Mouse (Mus musculus) kidney, postnatal 0 days (tissue): ENCODE data around the gene Fam178b. TPM values are rescaled to one million over a fixed set of nuclear protein-coding genes. Genes with fewer than 3 reads are reported as not detected.

Experiments
- ATAC-seq: fragments of 200-750 bp; cut with Nextera tagmentation; replicated peaks from 2 replicates; pipeline ENCODE4 v1.8.0; 2017; ENCODE audit warnings: low read depth, moderate number of reproducible peaks, moderate TSS enrichment, moderate library complexity; ENCODE audit not compliant: low FRiP score
- DNase-seq: peaks from one replicate; pipeline ENCODE4 v3.0.0-alpha.2; 2016; ENCODE audit warnings: low spot score
- H3K27ac ChIP-seq: fragments of 300-500 bp; sonication (generic); 2 replicates; pipeline ENCODE4 v1.5.1; 2014; ENCODE audit warnings: mild to moderate bottlenecking
- H3K27me3 ChIP-seq: fragments of 300-500 bp; sonication (generic); 2 replicates; pipeline ENCODE4 v1.6.1; 2014; ENCODE audit warnings: low read length, mixed read lengths; ENCODE audit not compliant: insufficient read depth
- H3K36me3 ChIP-seq: fragments of 300-500 bp; sonication (generic); 2 replicates; pipeline ENCODE4 v1.6.1; 2014; ENCODE audit warnings: low read length, mixed read lengths; ENCODE audit not compliant: insufficient read depth
- H3K4me1 ChIP-seq: fragments of 300-500 bp; sonication (generic); replicated peaks from 2 replicates; pipeline ENCODE4 v1.6.1; 2014; ENCODE audit warnings: antibody characterized with exemption, low read length, mixed read lengths; ENCODE audit not compliant: insufficient read depth
- H3K4me2 ChIP-seq: fragments of 300-500 bp; sonication (generic); 2 replicates; pipeline ENCODE4 v1.6.1; 2014; ENCODE audit warnings: mild to moderate bottlenecking, low read length, moderate library complexity, mixed read lengths
- H3K4me3 ChIP-seq: fragments of 300-500 bp; sonication (generic); replicated peaks from 2 replicates; pipeline ENCODE4 v1.5.1; 2014; ENCODE audit warnings: low read depth, low read length
- H3K9ac ChIP-seq: fragments of 300-500 bp; sonication (generic); 2 replicates; pipeline ENCODE4 v1.6.1; 2014; ENCODE audit warnings: low read depth, low read length
- H3K9me3 ChIP-seq: fragments of 300-500 bp; sonication (generic); replicated peaks from 2 replicates; pipeline ENCODE4 v1.6.1; 2016; ENCODE audit warnings: low read length, inconsistent platforms, mixed read lengths
- CTCF ChIP-seq: IDR thresholded peaks from 2 replicates; pipeline ENCODE4 v1.5.1; 2016; ENCODE audit warnings: antibody characterized with exemption, low read depth, mild to moderate bottlenecking, moderate library complexity
- WGBS: fragments of 180-500 bp; shearing (Covaris S2); extraction: QIAGEN DNeasy Blood & Tissue Kit; methylation state at CpG from one replicate; pipeline ENCODE4 v1.1.7; 2014; 5-methylcytosine and 5-hydroxymethylcytosine counted together
- polyA plus RNA-seq: library from polyadenylated mRNA; unstranded; fragments of >200 nt; fragmentation: Nextera tagmentation; extraction: Ambion mirVana; gene quantifications from 2 replicates; pipeline ENCODE4 v1.2.1, GENCODE M21; 2015

The Fam178b gene
- polyA plus RNA-seq, 1 experiment from 2014 or later: 1.6 TPM

DNA sequence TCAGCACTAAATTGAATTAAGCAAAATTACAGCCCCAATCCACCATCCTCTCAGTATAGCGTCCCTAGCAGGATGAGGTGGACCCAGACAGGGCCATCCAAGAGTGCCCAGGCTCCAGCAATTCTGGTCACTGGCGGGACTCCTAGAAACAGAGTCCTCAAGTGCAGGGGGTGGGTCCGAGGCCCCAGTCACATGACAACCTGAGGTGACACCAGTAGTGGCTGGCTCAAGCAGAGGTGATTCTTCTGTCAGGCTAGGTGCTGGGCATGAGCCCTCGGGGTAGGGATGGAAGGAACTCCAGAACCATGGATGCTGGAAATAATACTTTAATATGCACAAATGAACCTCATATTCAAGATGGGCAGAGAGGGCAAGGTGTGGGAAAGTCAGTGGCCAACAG is 120.6 kb downstream of the Fam178b start:
- Histone ChIP-seq H3K4me3 (no peak overlapping the region), H3K4me2 (no peak overlapping the region), H3K27ac (no peak overlapping the region), H3K4me1 (peaks cover 29% of the 10 kb centered on the region), H3K27me3 (no peaks in the 10 kb centered on the region), H3K36me3 (no peaks in the 10 kb centered on the region), H3K9me3 (no peaks in the 10 kb centered on the region), H3K9ac (no peak overlapping the region)
- 64% methylated on average over 4 of the region's 4 CpGs for WGBS
- DNase-seq (no peak), ATAC-seq (no peak)
- no peak for TF ChIP-seq CTCF

DNA sequence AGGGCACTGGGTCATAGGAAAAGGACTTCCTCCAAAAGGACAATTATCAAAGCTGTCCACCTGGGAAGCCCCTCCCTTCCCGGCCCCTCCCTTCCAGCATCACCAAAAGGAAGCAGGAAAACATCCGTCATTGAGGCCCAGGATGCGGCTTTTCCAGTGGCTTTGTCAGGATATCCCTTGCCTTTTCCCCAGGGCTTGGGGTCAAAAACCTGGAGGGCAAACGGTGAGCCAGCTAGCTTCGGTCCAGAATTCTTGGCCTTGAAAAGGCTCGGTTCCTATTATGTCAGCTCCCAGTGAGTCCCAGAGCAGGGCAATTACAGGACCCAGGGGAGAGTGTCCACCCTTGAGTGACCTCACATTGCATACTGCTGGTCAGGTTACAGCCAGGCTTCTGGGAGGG is 122.1 kb downstream of the Fam178b start:
- peaks cover 27% of the 10 kb centered on the region for H3K4me1 ChIP-seq
- H3K4me2 ChIP-seq: no peak overlapping the region

DNA sequence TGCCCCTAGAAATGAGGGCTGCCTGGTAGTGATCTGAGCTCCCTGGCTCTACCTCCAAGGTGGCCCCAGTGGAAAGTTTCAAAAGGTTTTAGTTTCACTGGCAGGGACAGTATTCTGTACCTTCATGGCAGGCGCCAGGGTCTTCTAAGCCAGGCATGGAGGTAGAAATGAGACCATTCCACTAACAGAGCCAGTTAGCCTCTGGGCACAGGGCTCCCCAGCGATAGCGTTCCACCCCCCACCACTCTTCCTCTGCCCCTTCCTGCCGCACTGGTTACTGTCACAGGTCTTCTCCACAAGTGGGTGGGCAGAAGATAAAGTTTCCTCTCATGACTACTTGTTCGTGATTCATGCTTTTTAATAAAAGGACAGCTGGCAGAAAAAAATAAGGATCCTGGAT is 123.1 kb downstream of the Fam178b start:
- H3K4me2 ChIP-seq: no peak overlapping the region
- 43% methylated on average over 5 of the region's 5 CpGs for WGBS
- DNase-seq (no peak), ATAC-seq (no peak)
- H3K9ac ChIP-seq: no peak overlapping the region
- H3K4me3 ChIP-seq: no peak overlapping the region
- peaks cover 37% of the 10 kb centered on the region for H3K4me1 ChIP-seq
- no peaks in the 10 kb centered on the region for H3K9me3 ChIP-seq
- TF ChIP-seq CTCF: no peak
- no peaks in the 10 kb centered on the region for H3K27me3 ChIP-seq
- H3K27ac ChIP-seq: no peak overlapping the region
- no peaks in the 10 kb centered on the region for H3K36me3 ChIP-seq

More for the DNA sequence above, 122.1 kb downstream of the Fam178b start:
- Histone ChIP-seq H3K27ac (peak overlapping the region; percentile 63), H3K36me3 (no peaks in the 10 kb centered on the region), H3K4me3 (no peak overlapping the region), H3K27me3 (no peaks in the 10 kb centered on the region), H3K9ac (no peak overlapping the region), H3K9me3 (no peaks in the 10 kb centered on the region)
- WGBS: 20% methylated on average over 6 of the region's 6 CpGs
- no peak for ATAC-seq
- DNase-seq: peak; percentile 76
- no peak for TF ChIP-seq CTCF

DNA sequence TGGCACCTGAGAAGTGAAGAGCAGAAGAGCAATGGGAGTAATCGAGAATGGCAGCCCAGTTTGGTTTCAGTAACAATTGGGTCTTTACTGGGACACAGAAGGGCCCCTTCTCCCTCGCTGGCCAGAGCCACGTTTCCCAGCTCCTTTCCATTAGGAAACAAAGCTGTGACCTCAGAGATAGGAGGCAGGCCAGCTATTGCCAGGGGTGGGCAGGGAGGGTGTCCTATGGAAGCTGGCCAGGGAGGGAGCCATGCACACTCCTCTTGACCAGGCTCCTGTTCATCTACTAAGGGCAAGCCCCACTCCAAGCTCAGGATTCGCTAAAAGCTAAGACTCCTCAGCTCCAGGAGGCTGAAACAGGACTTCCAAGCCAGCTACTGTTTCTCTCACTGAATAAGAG is 123.7 kb downstream of the Fam178b start:
- H3K4me1 ChIP-seq: peaks cover 43% of the 10 kb centered on the region
- TF ChIP-seq CTCF: no peak
- no peaks in the 10 kb centered on the region for H3K9me3 ChIP-seq
- no peaks in the 10 kb centered on the region for H3K36me3 ChIP-seq
- 22% methylated on average over 4 of the region's 4 CpGs for WGBS
- peak overlapping the region; percentile 67 for H3K4me2 ChIP-seq
- peak overlapping the region; percentile 96 for H3K9ac ChIP-seq
- peak overlapping the region; percentile 99 for H3K27ac ChIP-seq
- ATAC-seq (no peak), DNase-seq (no peak)
- H3K27me3 ChIP-seq: no peaks in the 10 kb centered on the region
- peak overlapping the region; percentile 82 for H3K4me3 ChIP-seq

DNA sequence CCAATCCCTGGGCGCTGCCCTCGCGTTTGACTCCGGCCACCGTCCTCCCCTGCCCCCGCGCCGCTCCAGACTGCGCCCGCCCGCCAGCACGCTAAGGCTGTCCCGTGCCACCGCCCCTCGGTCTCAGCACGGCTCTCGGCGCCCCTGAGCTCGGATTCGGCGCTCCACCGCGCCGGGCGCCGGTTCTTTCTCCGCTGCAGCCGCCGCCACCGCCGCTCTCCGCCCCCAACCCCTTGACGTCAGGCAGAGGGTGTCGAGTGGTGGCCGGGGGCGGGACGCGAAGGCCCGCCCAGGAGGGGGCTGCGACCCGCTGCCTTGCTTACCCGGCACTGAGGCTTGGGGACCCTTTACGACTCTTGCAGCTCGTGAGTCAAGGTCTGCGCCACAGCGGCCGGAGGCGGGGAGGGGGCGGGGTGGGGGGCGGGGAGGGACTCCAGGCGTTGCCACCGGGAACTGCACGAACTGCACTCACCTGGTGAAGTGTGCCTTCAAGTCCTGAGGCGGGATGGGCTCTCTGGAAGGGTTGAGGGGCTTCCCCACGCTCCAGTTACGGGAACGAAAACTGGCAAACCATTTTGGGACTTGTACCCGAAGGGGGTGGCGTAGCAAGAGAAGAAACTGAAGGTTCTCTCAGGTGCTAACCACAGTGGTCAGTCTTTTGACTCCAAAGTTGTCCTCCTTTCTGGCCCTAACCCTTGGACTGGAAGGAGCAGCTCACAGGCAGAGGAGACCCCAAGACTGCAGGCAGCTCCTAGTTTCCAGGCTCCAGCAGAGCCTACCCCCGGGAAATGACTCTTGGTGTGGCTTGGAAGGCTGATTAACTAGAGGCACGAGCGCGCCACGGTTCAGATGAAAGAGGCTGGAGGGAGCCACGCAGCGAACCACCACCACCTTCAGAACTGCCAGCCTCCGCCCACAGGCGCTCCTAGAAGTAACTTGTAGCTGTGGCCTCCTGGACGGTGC is 124.7 kb downstream of the Fam178b start, which contains the start of gene Sema4c:
Gene Sema4c (minus strand): TSS at position 319 of the 963 bp plus-strand sequence.
- Histone ChIP-seq H3K27ac (peak within 1 kb of the TSS; percentile 99), H3K4me2 (peak within 1 kb of the TSS; percentile 67), H3K9me3 (no peaks in the 10 kb centered on the region), H3K9ac (peak within 1 kb of the TSS; percentile 96), H3K36me3 (peaks cover 7% of the 10 kb centered on the region), H3K27me3 (no peaks in the 10 kb centered on the region), H3K4me1 (peaks cover 42% of the 10 kb centered on the region), H3K4me3 (peak within 1 kb of the TSS; percentile 82)
- ATAC-seq (peak; percentile 47), DNase-seq (peak; percentile 94)
- under 1% methylated on average over 69 of the region's 69 CpGs for WGBS
- no peak for TF ChIP-seq CTCF

DNA sequence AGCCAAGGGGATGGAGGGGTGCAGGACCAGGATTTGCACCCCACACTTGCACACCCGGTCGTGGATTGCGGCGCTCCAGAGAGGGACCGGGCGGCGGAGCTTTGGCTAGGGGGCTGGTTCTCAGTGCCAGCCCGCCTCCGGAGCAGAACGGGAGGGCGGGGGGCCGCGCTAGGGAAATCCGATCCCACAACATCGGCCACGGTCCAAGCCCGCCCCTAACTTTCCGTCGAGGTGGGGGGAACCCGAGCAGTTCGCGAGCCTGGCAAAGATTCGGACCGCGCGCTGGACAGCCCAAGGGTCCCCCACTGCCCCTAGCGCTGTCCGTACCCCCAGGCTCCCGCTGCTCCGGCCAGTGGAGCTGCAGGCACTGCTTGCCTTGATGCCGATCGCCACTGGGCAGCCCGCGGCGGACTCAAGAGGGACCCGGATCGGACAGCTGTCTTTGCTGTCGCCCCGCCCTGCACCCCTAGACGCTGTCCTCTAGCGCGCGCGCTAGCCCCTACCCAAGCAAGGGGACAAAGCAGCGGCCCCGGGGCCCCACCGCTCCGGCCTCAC is 125.4 kb downstream of the Fam178b start:
- Histone ChIP-seq H3K9me3 (no peaks in the 10 kb centered on the region), H3K9ac (peak overlapping the region; percentile 96), H3K4me3 (peak overlapping the region; percentile 82), H3K27me3 (no peaks in the 10 kb centered on the region), H3K27ac (peak overlapping the region; percentile 99), H3K36me3 (peaks cover 15% of the 10 kb centered on the region), H3K4me2 (peak overlapping the region; percentile 67), H3K4me1 (peaks cover 42% of the 10 kb centered on the region)
- DNase-seq: peak; percentile 96
- under 1% methylated on average over 48 of the region's 48 CpGs for WGBS
- no peak for TF ChIP-seq CTCF
- ATAC-seq: peak; percentile 68
